Mouse (Mus musculus) cerebellum, adult 11 months (tissue): ENCODE measurements around the gene Rgl3.
A peak's percentile ranks its signal among the peaks of the same experiment; 100 is the strongest.

Source experiments
- DNase-seq: peaks from one replicate; pipeline ENCODE4 v3.0.0; 2022

Rgl3 gene

GRCm38 (mm10) chr9:21947540-21948130, 41.6 kb downstream of the Rgl3 start:
- no peak for DNase-seq

- no peak for DNase-seq
Measured at GRCm38 (mm10) chr9:21944267-21944666, 45.0 kb downstream of the Rgl3 start.

- no peak for DNase-seq
Measured at GRCm38 (mm10) chr9:21943638-21944037, 45.6 kb downstream of the Rgl3 start.

DNA sequence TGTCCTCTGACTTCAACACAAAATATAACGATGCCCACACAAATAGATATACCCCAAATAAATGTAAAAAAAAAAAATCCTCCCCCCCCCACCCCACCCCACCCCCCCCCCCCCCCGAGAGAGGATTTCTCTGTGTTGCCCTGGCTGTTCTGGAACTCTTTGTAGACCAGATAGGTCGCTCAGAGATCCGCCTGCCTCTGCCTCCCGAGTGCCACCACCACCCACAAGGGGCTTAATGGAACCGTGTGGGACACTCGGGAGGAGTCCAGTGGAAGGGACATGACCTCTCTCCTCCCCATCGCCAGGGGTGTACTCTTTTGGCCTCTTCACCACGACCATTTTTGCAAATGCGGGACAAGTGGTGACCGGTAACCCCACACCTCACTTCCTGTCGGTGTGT, 46.2 kb downstream of the Rgl3 start:
- no peak for DNase-seq

GRCm38 (mm10) chr9:21938234-21938855, 50.9 kb downstream of the Rgl3 start:
- DNase-seq, result no peak

DNA sequence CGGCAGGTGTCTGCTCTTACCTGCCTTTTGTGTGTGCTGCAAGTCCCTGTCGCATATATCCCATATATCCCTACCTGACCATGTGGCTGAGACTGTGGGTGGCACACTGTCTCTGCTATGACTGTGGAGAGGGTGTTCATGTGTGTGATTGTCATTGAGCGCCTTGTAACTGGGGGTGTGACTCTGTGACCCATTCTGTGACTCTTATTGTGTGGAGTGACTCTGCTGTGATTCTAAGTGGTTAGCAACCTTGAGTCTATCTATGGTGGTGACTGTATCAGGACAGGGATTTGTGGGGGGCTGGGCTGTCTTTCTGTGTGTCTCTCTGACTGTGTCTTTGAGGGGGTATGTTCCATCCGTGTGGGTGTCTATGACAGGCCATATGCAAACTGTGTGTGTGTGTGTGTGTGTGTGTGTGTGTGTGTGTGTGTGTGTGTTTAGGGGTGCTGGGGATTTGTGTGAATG, 51.5 kb downstream of the Rgl3 start:
- no peak for DNase-seq

- peak; percentile 99 for DNase-seq
Measured at GRCm38 (mm10) chr9:21936692-21937570, 52.3 kb downstream of the Rgl3 start, which contains the start of gene Plppr2. Plppr2 (plus strand) TSS chr9:21937033.

DNA sequence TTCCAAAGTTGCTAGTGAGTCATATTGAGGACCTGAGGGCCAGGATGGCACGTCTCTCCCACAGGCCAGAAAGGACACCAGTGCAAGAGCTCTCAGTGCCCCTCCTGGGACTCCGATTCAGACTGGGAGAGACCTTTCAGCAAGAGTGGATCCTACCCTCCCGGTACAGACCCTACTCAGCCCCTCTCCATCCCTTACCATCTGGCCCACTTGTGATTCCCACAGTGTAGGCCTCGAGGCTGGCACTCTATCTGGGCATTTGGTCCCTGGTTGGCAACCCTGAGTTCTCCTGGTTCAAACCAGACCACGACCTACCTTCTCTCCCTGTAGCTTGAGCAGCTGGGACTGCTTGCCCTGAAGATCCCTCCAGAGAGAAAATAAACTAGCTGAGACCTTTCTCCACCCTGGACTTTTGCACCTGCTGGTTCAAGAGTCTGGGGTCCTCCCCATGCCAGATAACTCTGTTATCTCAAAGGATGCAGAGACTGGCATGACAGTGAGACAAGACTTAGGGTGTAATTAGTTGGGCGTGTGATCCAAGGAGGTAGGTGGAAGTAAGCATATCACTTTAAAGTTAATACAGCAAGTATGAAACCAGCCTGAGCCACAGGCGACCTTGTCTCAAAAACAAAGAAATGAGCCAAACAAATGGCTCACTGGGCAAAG, 53.6 kb downstream of the Rgl3 start:
- no peak for DNase-seq

- no peak for DNase-seq
Measured at GRCm38 (mm10) chr9:21934021-21934420, 55.2 kb downstream of the Rgl3 start.

GRCm38 (mm10) chr9:21932445-21933137, 56.7 kb downstream of the Rgl3 start:
- DNase-seq, result no peak

- DNase-seq, result no peak
Measured at GRCm38 (mm10) chr9:21932006-21932405, 57.2 kb downstream of the Rgl3 start.

- DNase-seq, result no peak
Measured at GRCm38 (mm10) chr9:21929208-21929607, 60.0 kb downstream of the Rgl3 start.

DNA sequence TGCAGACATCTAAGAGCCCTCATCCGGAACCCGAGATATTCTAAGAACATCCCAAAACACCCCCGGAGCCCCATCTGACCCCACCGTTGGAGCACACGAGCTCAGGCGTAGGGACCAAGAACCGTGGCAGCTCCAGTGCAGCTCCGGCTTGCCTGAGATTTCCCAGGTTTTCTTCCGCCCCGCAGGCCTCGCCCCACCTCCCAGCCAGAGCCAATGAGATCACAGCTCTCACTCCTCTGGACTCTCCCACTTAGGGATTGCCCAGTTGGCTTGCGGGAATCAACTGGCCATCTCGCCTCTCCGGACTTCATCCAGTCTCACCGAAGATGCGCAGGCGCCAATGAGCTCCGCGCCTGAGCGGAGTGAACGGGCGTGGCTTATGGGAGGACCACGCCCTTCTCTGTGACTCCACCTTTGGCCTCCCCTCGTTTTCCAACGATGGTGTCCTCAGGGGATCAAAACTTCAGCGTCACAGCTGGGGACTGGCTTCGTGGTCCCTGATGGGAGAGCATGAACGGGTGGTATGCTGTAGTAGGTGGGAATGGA, 62.0 kb downstream of the Rgl3 start, which contains the start of the genes Ccdc159 and Tmem205:
Gene Ccdc159, plus strand, starts transcription at position 264 of the 546 bp plus-strand sequence.
Gene Tmem205, minus strand, starts transcription at position 349 of the 546 bp plus-strand sequence.
- peak; percentile 91 for DNase-seq

DNA sequence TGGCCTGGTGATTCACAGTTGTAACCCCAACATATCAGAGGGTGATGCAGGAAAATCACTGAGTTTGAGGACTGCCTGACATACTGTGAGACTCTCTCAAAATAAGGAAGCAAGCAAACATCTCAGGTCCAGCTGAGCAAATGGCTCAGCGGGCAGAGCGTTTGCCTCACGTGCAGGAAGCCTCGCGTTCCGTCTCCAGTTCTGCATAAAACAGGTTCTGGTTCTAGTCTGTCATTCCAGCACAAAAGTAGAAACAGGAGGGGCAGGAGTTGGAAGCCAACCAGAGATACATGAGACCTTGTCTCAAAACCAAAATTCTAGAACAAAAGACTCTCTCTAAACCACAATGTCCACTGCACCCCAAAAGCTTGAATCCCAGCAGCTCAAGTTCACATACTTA, 62.5 kb downstream of the Rgl3 start:
- DNase-seq, result no peak

DNA sequence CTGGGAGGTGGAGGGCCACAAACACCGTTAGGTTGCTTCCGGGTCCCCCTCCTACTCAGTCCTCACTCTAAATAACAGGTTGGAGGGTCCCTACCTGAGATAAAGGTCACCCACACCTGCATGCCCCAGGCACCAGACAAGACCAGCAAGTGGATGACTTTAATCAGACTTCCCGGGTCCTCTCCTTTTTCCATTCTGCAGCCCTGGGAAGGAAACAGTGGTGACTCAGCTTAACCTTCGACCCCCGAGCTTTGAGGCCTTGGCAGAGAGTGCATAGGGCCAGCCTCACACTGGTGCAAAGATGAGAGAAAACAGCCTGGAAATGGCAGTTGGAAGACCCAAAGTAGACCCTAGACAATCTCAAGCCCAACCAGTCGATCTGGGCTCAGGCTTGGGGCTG, 63.1 kb downstream of the Rgl3 start:
- no peak for DNase-seq

DNA sequence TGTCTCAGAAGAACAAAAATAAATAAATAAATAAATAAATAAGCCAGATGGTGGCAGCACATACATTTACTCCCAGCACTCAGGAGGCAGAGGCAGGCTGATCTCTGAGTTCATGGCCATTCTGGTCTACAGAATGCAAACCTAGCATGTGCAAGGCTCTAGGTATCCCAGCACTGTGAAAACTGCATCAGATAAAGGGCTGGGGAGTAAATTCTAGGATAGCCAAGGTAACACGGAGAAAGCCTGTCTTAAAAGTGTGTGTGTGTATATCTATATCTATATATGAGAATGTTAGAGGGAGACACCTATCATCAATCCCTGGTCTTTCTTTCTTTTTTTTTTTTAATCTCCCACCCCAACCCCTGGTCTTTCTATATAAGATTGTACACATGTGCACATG, 63.7 kb downstream of the Rgl3 start:
- no peak for DNase-seq

- no peak for DNase-seq
Measured at GRCm38 (mm10) chr9:21925034-21925433, 64.2 kb downstream of the Rgl3 start.

DNA sequence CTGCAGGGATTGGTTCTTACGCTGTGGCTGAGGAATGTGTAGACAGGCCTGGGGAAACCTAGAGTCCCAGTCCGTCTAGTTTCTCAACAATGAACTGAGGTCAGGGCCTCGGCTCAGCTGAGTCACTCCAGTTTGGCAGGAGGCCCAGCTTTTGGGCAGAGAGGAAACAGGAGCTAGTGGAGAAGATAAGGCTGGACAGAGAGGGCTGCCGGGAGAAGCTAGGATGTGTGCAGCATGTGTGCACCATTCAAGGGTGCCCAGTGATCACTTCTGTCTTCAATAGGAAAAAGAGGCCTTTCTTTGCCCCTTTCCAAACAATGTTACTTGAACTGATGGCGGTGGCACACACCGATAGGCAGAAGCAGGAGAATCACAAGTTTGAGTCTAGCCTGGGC, 65.2 kb downstream of the Rgl3 start:
- no peak for DNase-seq

- no peak for DNase-seq
Measured at GRCm38 (mm10) chr9:21923490-21924098, 65.7 kb downstream of the Rgl3 start.

DNA sequence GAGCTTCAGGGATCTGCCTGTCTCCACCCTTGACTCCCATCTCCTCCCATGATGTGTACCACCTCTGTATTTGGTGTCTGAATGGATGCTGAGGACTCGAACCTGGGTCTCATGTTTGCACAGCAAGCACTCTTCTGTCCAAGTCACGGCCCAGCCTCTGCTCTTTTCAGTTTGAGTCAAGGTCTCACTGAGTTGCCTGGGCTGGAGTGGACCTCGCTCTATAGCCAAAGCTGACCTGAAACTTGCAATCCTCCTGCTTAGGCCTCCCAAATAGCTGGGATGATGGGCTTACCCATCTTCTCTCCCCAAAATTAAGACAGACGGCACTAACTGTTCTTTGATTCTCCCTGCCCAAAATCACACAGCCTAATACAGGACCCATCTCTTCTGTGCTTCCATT, 66.2 kb downstream of the Rgl3 start:
- DNase-seq, result no peak
